Comparison of ENCODE assay signal across 29 mouse cellular contexts in the genomic region with DNA sequence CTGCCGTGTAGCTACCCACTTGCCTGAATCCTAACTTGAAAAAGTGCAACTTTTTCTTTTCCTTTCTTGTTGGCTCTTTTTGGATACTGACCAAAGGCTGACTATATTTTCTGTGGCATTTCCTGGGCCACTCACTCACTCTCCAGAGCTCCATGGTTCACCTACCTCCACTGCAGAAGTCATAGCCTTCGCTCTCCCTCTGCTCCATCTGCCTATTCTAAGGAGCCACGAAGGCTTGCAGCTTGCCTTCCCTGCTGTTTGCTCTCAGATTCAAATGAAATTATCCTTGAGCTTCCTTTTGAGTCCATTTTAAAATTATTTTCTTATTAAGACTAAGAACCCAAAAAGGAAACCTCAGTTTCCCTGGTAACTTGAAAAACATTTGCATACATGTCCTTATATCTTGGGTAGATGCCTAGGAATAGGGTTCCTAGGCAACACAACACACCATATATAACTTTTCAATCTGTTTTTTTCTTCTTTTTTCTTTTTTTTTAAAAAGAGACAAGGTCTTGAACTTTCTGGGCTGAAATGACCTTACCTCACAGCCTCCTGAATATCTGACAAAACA. TPM values are rescaled to one million over a fixed set of nuclear protein-coding genes. Genes with fewer than 3 reads are reported as not detected.
"Had no signal": no experiment of that assay in that cellular context is flagged by ENCODE, and none has a peak within 500 bp of the region (broad histone marks: within the 10 kb centered on the region; RNA-seq: fewer than 3 reads in every experiment).

No protein-coding gene starts in this region.

- H3K9me3 ChIP-seq: kidney, embryonic 15.5 days; limb, embryonic 10.5 days; limb, embryonic 13.5 days; liver, embryonic 12.5 days; liver, embryonic 15.5 days; lung, embryonic 15.5 days; megakaryocyte, embryonic 14.5 days; midbrain, embryonic 10.5 days; midbrain, embryonic 13.5 days; neural tube, embryonic 13.5 days had no signal

- H3K36me3 ChIP-seq: kidney, embryonic 15.5 days; limb, embryonic 13.5 days; liver, embryonic 15.5 days; lung, embryonic 15.5 days; midbrain, embryonic 10.5 days; midbrain, embryonic 13.5 days; neural tube, embryonic 13.5 days had no signal

- H3K4me3 ChIP-seq: kidney, embryonic 15.5 days; limb, embryonic 10.5 days; limb, embryonic 13.5 days; liver, embryonic 12.5 days; liver, embryonic 15.5 days; lung, embryonic 15.5 days; midbrain, embryonic 10.5 days; midbrain, embryonic 13.5 days; myocyte; neural tube, embryonic 13.5 days had no signal

- H3K27ac ChIP-seq: kidney, embryonic 15.5 days; limb, embryonic 10.5 days; limb, embryonic 13.5 days; liver, embryonic 15.5 days; lung, embryonic 15.5 days; midbrain, embryonic 13.5 days; neural tube, embryonic 13.5 days; stomach, postnatal 0 days had no signal

- ATAC-seq: midbrain, embryonic 13.5 days; midbrain, embryonic 16.5 days had no signal

- H3K27me3 ChIP-seq: kidney, embryonic 15.5 days; limb, embryonic 13.5 days; liver, embryonic 12.5 days; liver, embryonic 15.5 days; lung, embryonic 15.5 days; megakaryocyte, embryonic 14.5 days; midbrain, embryonic 13.5 days; neural tube, embryonic 13.5 days had no signal

- H3K4me2 ChIP-seq: kidney, embryonic 15.5 days; limb, embryonic 13.5 days; liver, embryonic 12.5 days; liver, embryonic 15.5 days; lung, embryonic 15.5 days; midbrain, embryonic 13.5 days; neural tube, embryonic 13.5 days had no signal

- H3K9ac ChIP-seq: kidney, embryonic 15.5 days; limb, embryonic 13.5 days; liver, embryonic 12.5 days; liver, embryonic 15.5 days; lung, embryonic 15.5 days; midbrain, embryonic 13.5 days; neural tube, embryonic 13.5 days had no signal

- DNase-seq: kidney, postnatal 10 days; kidney, postnatal 36 days; layer of hippocampus, postnatal 36 days; liver; lung, adult 18-20 months; lung, postnatal 10 days; lung, postnatal 36 days; right cerebral cortex, postnatal 14 days; right cerebral cortex, postnatal 4 days; thymus, postnatal 36 days had no signal

- H3K4me1 ChIP-seq: limb, embryonic 10.5 days; limb, embryonic 13.5 days; midbrain, embryonic 13.5 days had no signal

RNA-seq across cellular contexts. Expression of gene Vmn1r21, which starts 53.2 kb away (rescaled TPM):
- total RNA-seq: layer of hippocampus, adult 8-10 months; layer of hippocampus, postnatal 10 days; layer of hippocampus, postnatal 36 days; left cerebral cortex, postnatal 25 days; monocyte, adult 5-6 weeks; neutrophil, adult 5-6 weeks had no signal
- polyA plus RNA-seq: limb, embryonic 10.5 days; limb, embryonic 13.5 days; liver, embryonic 12.5 days; liver, embryonic 15.5 days; lung, embryonic 15.5 days; midbrain, embryonic 10.5 days; midbrain, embryonic 13.5 days; myocyte; neural tube, embryonic 13.5 days; stomach, postnatal 0 days; urinary bladder, adult 2 months had no signal
